Comparison of ENCODE assay signal across 28 mouse cellular contexts in the genomic region with DNA sequence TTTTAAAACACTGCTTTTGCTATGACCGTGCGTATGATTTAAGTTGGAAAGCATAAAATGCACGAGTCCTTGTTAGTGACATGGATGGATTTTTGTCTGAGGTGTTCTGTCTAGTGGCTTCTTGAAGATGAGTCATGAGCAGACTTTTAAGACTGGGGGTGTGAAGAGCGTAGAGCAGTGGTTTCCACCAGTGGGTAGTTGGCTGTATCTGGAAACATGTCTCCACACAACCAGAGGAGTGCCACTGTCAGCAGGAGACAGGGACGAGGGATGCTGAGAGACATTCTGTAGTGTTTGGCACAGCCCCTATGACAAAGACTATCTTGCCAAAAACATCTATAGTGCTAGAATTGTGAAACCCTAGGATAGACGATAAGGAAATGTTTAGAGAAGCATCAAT.
"Had no signal": no experiment of that assay in that cellular context is flagged by ENCODE, and none has a peak within 500 bp of the region (broad histone marks: within the 10 kb centered on the region; RNA-seq: fewer than 3 reads in every experiment).

No protein-coding gene starts in this region.

- H3K27ac ChIP-seq: gastrocnemius, adult 2 months; heart, embryonic 10.5 days; hindbrain, embryonic 10.5 days; hindbrain, embryonic 12.5 days; hindbrain, embryonic 14.5 days; intestine, embryonic 15.5 days; kidney, embryonic 15.5 days; kidney, postnatal 0 days; limb, embryonic 13.5 days; limb, embryonic 15.5 days; liver, embryonic 12.5 days; liver, embryonic 14.5 days had no signal

- ATAC-seq: hindbrain, embryonic 16.5 days; inflammation-experienced regulatory T-cells, adult 6 months; intestine, embryonic 15.5 days; intestine, postnatal 0 days; liver, embryonic 12.5 days had no signal

- H3K4me2 ChIP-seq: heart, embryonic 12.5 days; hindbrain, embryonic 12.5 days; hindbrain, embryonic 14.5 days; intestine, embryonic 15.5 days; kidney, embryonic 15.5 days; limb, embryonic 13.5 days; limb, embryonic 15.5 days; liver, embryonic 12.5 days had no signal

- DNase-seq: gastrocnemius, adult 2 months; gastrocnemius, postnatal 10 days; gastrocnemius, postnatal 25 days; heart, adult 18-20 months; heart, postnatal 10 days; heart, postnatal 4 days; kidney, adult 18-20 months; kidney, adult 8-10 months; kidney, postnatal 14 days; kidney, postnatal 36 days; layer of hippocampus, adult 9-11 months; layer of hippocampus, postnatal 36 days; left cerebral cortex, postnatal 4 days had no signal

- H3K4me3 ChIP-seq: gastrocnemius, adult 2 months; heart, embryonic 10.5 days; heart, embryonic 12.5 days; hindbrain, embryonic 10.5 days; hindbrain, embryonic 12.5 days; intestine, embryonic 15.5 days; kidney, embryonic 15.5 days; limb, embryonic 13.5 days; limb, embryonic 15.5 days; liver, embryonic 12.5 days had no signal

- H3K9me3 ChIP-seq: heart, embryonic 10.5 days; heart, embryonic 12.5 days; hindbrain, embryonic 10.5 days; hindbrain, embryonic 12.5 days; intestine, embryonic 15.5 days; kidney, embryonic 15.5 days; limb, embryonic 13.5 days; limb, embryonic 15.5 days; liver, embryonic 12.5 days had no signal

- H3K4me1 ChIP-seq: hindbrain, embryonic 10.5 days; hindbrain, embryonic 12.5 days; limb, embryonic 15.5 days; liver, embryonic 12.5 days had no signal

- H3K27me3 ChIP-seq: heart, embryonic 12.5 days; hindbrain, embryonic 12.5 days; intestine, embryonic 15.5 days; kidney, embryonic 15.5 days; limb, embryonic 13.5 days; limb, embryonic 15.5 days; liver, embryonic 12.5 days had no signal

- H3K9ac ChIP-seq: heart, embryonic 12.5 days; hindbrain, embryonic 12.5 days; hindbrain, embryonic 14.5 days; intestine, embryonic 15.5 days; kidney, embryonic 15.5 days; limb, embryonic 13.5 days; limb, embryonic 15.5 days; liver, embryonic 12.5 days; liver, embryonic 14.5 days had no signal
